Mouse (Mus musculus) embryonic facial prominence, embryonic 14.5 days (tissue): Measurements from ENCODE around the gene Ccl22. TPM values are rescaled to one million over a fixed set of nuclear protein-coding genes. Genes with fewer than 3 reads are reported as not detected.

Experiments
- ATAC-seq: fragments of 200-750 bp; cut with Nextera tagmentation; 2 replicates; pipeline ENCODE4 v1.8.0; 2017; ENCODE audit warnings: low read depth, moderate number of reproducible peaks, moderate TSS enrichment
- DNase-seq: peaks from one replicate; pipeline ENCODE4 v3.0.0-alpha.2; 2015; ENCODE audit warnings: low spot score
- H3K27ac ChIP-seq: fragments of 300-500 bp; sonication (generic); replicated peaks from 2 replicates; pipeline ENCODE4 v1.5.1; 2014; ENCODE audit warnings: low read depth, mild to moderate bottlenecking, low read length, moderate library complexity
- H3K27me3 ChIP-seq: fragments of 300-500 bp; sonication (generic); replicated peaks from 2 replicates; pipeline ENCODE4 v1.6.1; 2014; ENCODE audit warnings: low read length; ENCODE audit not compliant: control insufficient read depth, insufficient read depth
- H3K36me3 ChIP-seq: fragments of 300-500 bp; sonication (generic); 2 replicates; pipeline ENCODE4 v1.6.1; 2014; ENCODE audit warnings: low read length, mixed read lengths; ENCODE audit not compliant: control insufficient read depth, insufficient read depth
- H3K4me1 ChIP-seq: fragments of 300-500 bp; sonication (generic); 2 replicates; pipeline ENCODE4 v1.6.1; 2014; ENCODE audit warnings: antibody characterized with exemption, low read length; ENCODE audit not compliant: control insufficient read depth, insufficient read depth
- H3K4me2 ChIP-seq: fragments of 300-500 bp; sonication (generic); 2 replicates; pipeline ENCODE4 v1.6.1; 2014; ENCODE audit warnings: low read depth, mild to moderate bottlenecking, low read length, moderate library complexity, mixed read lengths
- H3K4me3 ChIP-seq: fragments of 300-500 bp; sonication (generic); 2 replicates; pipeline ENCODE4 v1.5.1; 2014; ENCODE audit warnings: low read depth, mild to moderate bottlenecking, low read length
- H3K9ac ChIP-seq: fragments of 300-500 bp; sonication (generic); 2 replicates; pipeline ENCODE4 v1.6.1; 2014; ENCODE audit warnings: low read depth, mild to moderate bottlenecking, low read length, moderate library complexity, mixed read lengths
- H3K9me3 ChIP-seq: fragments of 300-500 bp; sonication (generic); 2 replicates; pipeline ENCODE4 v1.6.1; 2016; ENCODE audit warnings: low read length; ENCODE audit not compliant: control insufficient read depth
- WGBS: fragments of 180-500 bp; shearing (Covaris S2); extraction: QIAGEN DNeasy Blood & Tissue Kit; methylation state at CpG from one replicate; pipeline ENCODE4 v1.1.7; 2014; 5-methylcytosine and 5-hydroxymethylcytosine counted together
- polyA plus RNA-seq: library from polyadenylated mRNA; unstranded; fragments of >200 nt; fragmentation: Nextera tagmentation; extraction: Ambion mirVana; gene quantifications from 2 replicates; pipeline ENCODE4 v1.2.1, GENCODE M21; 2014

Ccl22 gene
- polyA plus RNA-seq, 1 experiment from 2014 or later: not detected

DNA sequence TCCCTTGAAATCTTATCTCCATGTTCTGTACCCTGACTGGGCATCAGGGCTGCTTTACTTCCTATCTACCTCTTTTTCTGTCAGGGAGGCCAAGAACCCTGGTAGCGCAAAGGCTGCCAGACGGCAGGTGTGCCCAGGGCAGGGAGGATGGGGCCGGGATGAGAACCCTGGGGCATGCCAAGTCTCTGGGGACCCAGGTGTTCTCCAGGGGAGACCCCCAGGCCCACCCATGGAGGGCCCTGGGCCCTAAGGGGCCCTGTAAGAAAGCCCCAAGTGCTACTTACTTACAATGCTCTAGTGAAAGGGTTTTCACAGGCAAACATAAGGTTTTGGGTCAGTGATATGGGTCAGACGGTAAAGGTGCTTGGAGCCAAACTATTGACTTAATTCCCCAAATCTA is 3.7 kb upstream of the Ccl22 start:
- Histone ChIP-seq H3K4me1 (no peaks in the 10 kb centered on the region), H3K27ac (no peak overlapping the region), H3K9me3 (no peaks in the 10 kb centered on the region), H3K4me3 (no peak overlapping the region), H3K36me3 (no peaks in the 10 kb centered on the region), H3K4me2 (no peak overlapping the region), H3K9ac (no peak overlapping the region), H3K27me3 (no peaks in the 10 kb centered on the region)
- no peak for ATAC-seq
- WGBS: 90% methylated on average over 4 of the region's 4 CpGs
- no peak for DNase-seq

DNA sequence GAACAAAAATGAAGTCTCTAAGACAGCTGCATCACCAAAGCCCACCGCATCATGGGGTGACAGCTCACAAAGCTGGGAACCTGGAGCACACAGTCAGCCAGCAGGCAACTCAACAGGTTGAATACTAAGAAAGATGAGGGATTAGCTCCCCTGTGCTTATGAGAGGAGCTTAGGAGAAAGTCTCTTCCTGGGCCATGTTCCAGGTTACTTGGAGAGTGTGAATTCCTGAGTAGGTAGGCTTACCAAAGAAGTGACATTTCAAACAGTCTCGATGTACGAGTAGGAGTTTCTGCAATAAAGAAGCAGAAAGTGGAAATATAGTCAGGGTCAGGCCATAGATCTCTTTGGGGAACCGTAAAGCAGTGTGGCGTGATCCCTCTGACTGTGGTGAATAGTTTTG is 906 bp upstream of the Ccl22 start:
- no peak overlapping the region for H3K4me3 ChIP-seq
- DNase-seq (no peak), ATAC-seq (no peak)
- H3K9ac ChIP-seq: no peak overlapping the region
- no peak overlapping the region for H3K4me2 ChIP-seq
- H3K9me3 ChIP-seq: no peaks in the 10 kb centered on the region
- no peaks in the 10 kb centered on the region for H3K36me3 ChIP-seq
- no peaks in the 10 kb centered on the region for H3K4me1 ChIP-seq
- H3K27me3 ChIP-seq: no peaks in the 10 kb centered on the region
- WGBS: 86% methylated on average over 5 of the region's 5 CpGs
- H3K27ac ChIP-seq: no peak overlapping the region

DNA sequence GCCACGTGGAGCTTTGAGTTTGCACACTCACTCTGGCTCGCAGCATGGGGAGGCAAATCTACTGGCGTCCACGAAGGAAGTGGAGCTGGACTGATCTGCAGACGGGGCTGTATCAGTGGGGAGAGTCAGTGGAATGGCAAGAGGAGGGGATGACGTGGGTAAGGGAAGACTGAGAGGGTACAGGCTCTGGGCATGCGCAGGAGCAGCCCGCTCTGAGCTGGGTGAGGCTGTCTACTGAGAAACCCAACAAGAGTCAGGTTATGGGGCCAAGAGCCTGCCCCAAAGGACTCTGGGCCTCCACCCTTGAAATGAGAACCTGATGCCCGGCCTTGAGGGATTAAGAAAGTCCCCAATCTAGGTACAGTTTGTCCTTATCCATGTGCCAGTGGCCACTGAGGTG is 418 bp upstream of the Ccl22 start:
- no peak overlapping the region for H3K27ac ChIP-seq
- no peaks in the 10 kb centered on the region for H3K9me3 ChIP-seq
- no peak overlapping the region for H3K9ac ChIP-seq
- ATAC-seq (no peak), DNase-seq (no peak)
- H3K4me3 ChIP-seq: no peak overlapping the region
- H3K4me2 ChIP-seq: no peak overlapping the region
- no peaks in the 10 kb centered on the region for H3K4me1 ChIP-seq
- no peaks in the 10 kb centered on the region for H3K36me3 ChIP-seq
- no peaks in the 10 kb centered on the region for H3K27me3 ChIP-seq
- WGBS: 84% methylated on average over 9 of the region's 9 CpGs

DNA sequence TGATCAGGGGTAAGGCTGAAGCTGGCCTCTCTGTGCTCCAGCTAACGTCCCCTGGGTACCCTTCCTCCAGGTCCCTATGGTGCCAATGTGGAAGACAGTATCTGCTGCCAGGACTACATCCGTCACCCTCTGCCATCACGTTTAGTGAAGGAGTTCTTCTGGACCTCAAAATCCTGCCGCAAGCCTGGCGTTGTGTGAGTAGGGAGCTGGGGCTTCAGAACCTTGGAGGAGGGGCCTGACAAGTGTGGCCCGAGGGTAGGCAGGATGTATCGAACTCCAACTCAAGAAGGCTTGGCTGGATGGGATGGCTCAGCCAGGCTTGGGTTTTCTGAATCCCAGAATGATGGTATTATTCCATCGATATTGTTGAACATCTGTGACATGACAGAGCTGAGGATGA is 1.4 kb downstream of the Ccl22 start:
- Histone ChIP-seq H3K27ac (no peak overlapping the region), H3K4me3 (no peak overlapping the region), H3K9me3 (no peaks in the 10 kb centered on the region), H3K36me3 (no peaks in the 10 kb centered on the region), H3K27me3 (no peaks in the 10 kb centered on the region), H3K4me2 (no peak overlapping the region), H3K4me1 (no peaks in the 10 kb centered on the region), H3K9ac (no peak overlapping the region)
- WGBS: 77% methylated on average over 8 of the region's 8 CpGs
- no peak for ATAC-seq
- DNase-seq: no peak

DNA sequence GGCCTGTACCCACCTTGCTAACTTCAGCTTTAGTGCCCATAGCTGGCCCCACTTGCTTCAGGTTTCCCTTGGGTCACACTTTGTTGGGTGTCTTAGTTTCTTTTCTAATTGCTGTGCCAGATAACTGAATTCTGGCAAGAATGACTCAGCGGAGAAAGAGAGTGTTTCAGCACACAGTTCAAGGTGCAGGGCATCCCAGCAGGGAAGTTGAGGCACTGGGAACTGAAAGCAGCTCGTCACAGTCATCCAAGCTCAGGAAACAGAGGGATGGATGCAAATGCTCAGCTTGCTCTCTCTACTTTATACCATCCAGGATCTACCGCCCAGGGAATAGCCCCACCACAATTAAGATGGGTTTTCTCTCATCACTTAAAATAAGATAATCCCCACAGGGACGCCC is 3.0 kb downstream of the Ccl22 start:
- H3K4me2 ChIP-seq: no peak overlapping the region
- H3K4me1 ChIP-seq: no peaks in the 10 kb centered on the region
- H3K9me3 ChIP-seq: no peaks in the 10 kb centered on the region
- 68% methylated on average over 4 of the region's 4 CpGs for WGBS
- H3K4me3 ChIP-seq: no peak overlapping the region
- no peaks in the 10 kb centered on the region for H3K36me3 ChIP-seq
- no peak overlapping the region for H3K27ac ChIP-seq
- H3K9ac ChIP-seq: no peak overlapping the region
- ATAC-seq: no peak
- DNase-seq: peak; percentile 14
- H3K27me3 ChIP-seq: no peaks in the 10 kb centered on the region

DNA sequence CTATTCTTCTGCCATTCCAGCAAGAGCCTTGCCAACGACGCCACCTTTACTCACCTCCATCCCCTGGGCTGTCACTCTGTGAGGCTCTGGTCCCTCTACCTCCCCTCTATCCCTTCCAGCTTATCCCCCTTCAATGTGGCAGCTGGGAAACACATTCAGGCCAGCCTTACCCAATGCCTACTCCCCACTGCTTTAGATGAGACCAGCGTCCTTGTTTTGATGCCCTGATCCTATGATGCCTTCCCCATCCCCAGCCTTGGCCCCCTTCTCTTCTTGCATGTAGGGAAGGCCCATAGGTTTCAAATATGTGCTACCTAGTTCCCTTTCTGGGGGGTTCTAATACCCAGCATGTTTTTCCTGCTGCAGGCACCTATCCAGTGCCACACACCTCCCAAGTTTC is 4.6 kb downstream of the Ccl22 start:
- Histone ChIP-seq H3K4me2 (no peak overlapping the region), H3K27ac (no peak overlapping the region), H3K9ac (no peak overlapping the region), H3K4me3 (no peak overlapping the region), H3K9me3 (no peaks in the 10 kb centered on the region), H3K27me3 (no peaks in the 10 kb centered on the region), H3K36me3 (no peaks in the 10 kb centered on the region), H3K4me1 (no peaks in the 10 kb centered on the region)
- DNase-seq (no peak), ATAC-seq (no peak)
- WGBS: 63% methylated on average over 3 of the region's 3 CpGs

DNA sequence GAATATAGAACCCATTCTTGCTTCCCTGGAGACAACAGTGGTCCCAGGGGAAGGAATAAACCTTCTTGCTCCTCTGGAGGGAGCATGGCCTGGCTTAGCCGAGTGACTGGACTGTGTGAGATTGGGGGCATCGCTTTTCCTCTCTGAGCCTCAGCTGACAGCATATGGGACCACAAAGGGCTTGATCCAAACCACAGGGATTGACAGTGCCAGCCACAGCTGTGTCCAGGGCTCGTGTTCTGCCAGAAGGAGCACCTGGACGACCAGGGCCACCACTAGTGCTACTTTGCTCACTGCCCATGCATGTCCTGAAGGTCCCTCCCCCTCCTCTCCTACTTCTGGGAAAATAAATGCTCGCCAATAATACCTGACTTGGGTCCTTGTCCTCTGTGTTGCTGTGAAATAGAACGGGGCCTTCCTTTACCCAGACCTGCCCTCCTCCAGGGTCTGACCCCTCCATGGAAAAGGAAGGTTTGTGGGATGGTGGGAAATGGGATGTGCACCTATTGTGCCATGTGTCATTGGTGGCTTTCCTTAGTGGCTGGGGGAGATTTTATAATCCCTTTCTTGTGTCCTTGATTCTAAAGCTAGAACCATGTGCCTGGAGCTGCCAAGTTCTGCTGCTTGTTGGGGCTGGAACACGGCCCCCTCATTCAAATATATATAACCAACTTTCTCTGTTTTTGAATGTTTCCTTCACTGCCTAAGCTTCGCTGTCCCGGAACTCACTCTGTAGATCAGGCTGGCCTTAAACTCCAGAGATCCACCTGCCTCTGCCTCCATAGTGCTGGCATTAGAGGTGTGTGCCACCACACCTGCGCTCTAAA is 5.8 kb downstream of the Ccl22 start:
- Histone ChIP-seq H3K9me3 (no peaks in the 10 kb centered on the region), H3K4me3 (no peak overlapping the region), H3K27ac (no peak overlapping the region), H3K4me2 (no peak overlapping the region), H3K4me1 (no peaks in the 10 kb centered on the region), H3K9ac (no peak overlapping the region), H3K36me3 (no peaks in the 10 kb centered on the region), H3K27me3 (no peaks in the 10 kb centered on the region)
- WGBS: 78% methylated on average over 9 of the region's 10 CpGs
- no peak for ATAC-seq
- DNase-seq: no peak

DNA sequence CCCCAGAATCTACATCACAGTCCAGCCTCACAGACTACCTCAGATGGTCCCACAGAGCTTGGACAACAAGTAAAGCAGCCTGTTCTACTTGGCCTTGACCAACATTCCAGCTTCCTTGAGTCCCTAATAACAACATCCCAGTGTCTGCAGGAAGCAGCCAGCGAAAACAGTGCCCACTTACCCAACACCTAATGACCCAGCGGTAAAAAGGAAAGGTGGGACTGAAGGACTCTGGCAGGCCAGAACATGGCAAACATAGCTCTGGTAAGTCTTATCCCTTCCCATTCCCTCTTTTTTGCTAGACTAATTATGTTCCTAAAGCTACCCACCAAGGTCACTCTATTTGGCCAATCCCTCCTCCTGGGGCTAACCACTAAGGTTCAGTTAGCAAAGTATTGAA is 8.6 kb downstream of the Ccl22 start:
- no peaks in the 10 kb centered on the region for H3K36me3 ChIP-seq
- H3K4me3 ChIP-seq: no peak overlapping the region
- H3K27me3 ChIP-seq: no peaks in the 10 kb centered on the region
- no peak for ATAC-seq
- no peaks in the 10 kb centered on the region for H3K4me1 ChIP-seq
- no peak for DNase-seq
- H3K4me2 ChIP-seq: no peak overlapping the region
- no peak overlapping the region for H3K27ac ChIP-seq
- H3K9me3 ChIP-seq: no peaks in the 10 kb centered on the region
- WGBS: 77% methylated on average over 2 of the region's 2 CpGs
- no peak overlapping the region for H3K9ac ChIP-seq

DNA sequence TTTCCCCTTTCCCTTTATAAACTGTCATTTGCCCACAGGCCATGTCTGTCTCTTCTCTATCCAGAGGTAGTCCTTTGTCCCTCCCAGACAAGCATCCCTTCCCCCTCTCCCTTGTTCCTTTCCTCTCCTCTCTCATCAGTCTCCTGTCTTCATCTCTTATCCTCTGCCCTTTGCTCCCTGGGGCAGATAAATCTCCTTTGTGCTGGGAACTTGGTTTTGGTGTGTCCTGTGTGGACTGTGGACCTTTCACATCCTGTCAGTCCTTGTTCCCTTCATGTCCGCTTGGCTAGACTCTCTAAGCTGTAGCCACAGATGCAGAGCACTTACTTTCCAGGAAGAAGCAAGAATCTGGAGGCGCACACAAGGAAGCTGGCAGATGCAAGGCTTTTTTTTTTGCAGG is 9.1 kb downstream of the Ccl22 start:
- Histone ChIP-seq H3K27me3 (no peaks in the 10 kb centered on the region), H3K27ac (no peak overlapping the region), H3K9me3 (no peaks in the 10 kb centered on the region), H3K4me2 (no peak overlapping the region), H3K4me3 (no peak overlapping the region), H3K4me1 (no peaks in the 10 kb centered on the region), H3K36me3 (no peaks in the 10 kb centered on the region), H3K9ac (no peak overlapping the region)
- DNase-seq: peak; percentile 24
- WGBS: 50% methylated on average over 2 of the region's 2 CpGs
- ATAC-seq: no peak
